Comparison of ENCODE assay signal across 15 mouse cellular contexts in genomic region chr15:101132761-101133160, GRCm38 (mm10). TPM values are rescaled to one million over a fixed set of nuclear protein-coding genes. Genes with fewer than 3 reads are reported as not detected.
A peak's percentile ranks its signal among the peaks of the same experiment; 100 is the strongest.
DNase-seq lines count a peak whose midpoint lies in the region; ATAC-seq and TF ChIP-seq lines count a peak whose summit lies in the region.
"Had no signal": no experiment of that assay in that cellular context is flagged by ENCODE, and none has a peak within 500 bp of the region (broad histone marks: within the 10 kb centered on the region; RNA-seq: fewer than 3 reads in every experiment).

No protein-coding gene starts in this region.

- peak; percentile 14; the same call in 1 of the 2 replicates for TF ChIP-seq POLR2A in lung, adult 2 months (IDR thresholded peaks at IDR 0.05; ENCODE audit: borderline replicate concordance, extremely low read depth, low read depth, low read length)

- TF ChIP-seq CTCF in lung, adult 2 months (IDR thresholded peaks at IDR 0.05; ENCODE audit: insufficient read depth, low read length) = no peak

- H3K4me3 ChIP-seq in heart, embryonic 16.5 days (ENCODE audit: low read length) = no peak overlapping the region
- no peak overlapping the region for H3K4me3 ChIP-seq in lung, adult 2 months (replicated peaks; ENCODE audit: extremely low read depth, low read depth, low read length)
- no peak overlapping the region for H3K4me3 ChIP-seq in embryonic facial prominence, embryonic 15.5 days (replicated peaks)
- H3K4me3 ChIP-seq: liver, embryonic 15.5 days; midbrain, embryonic 15.5 days had no signal

- peaks cover 32% of the 10 kb centered on the region for H3K4me1 ChIP-seq in heart, embryonic 16.5 days (ENCODE audit: control insufficient read depth, insufficient read depth, low read length)
- H3K4me1 ChIP-seq in lung, adult 2 months (ENCODE audit: control insufficient read depth, insufficient read depth, low read length) = no peaks in the 10 kb centered on the region; the same call in none of the 2 replicates
- H3K4me1 ChIP-seq in embryonic facial prominence, embryonic 15.5 days = peaks cover 49% of the 10 kb centered on the region
- H3K4me1 ChIP-seq: liver, embryonic 15.5 days had no signal

- peaks cover 30% of the 10 kb centered on the region for H3K27me3 ChIP-seq in heart, embryonic 16.5 days (ENCODE audit: control insufficient read depth, insufficient read depth, low read length)
- peaks cover 14% of the 10 kb centered on the region for H3K27me3 ChIP-seq in embryonic facial prominence, embryonic 15.5 days

- H3K4me2 ChIP-seq in heart, embryonic 16.5 days (ENCODE audit: low read depth, low read length) = no peak overlapping the region
- no peak overlapping the region for H3K4me2 ChIP-seq in embryonic facial prominence, embryonic 15.5 days (replicated peaks)
- H3K4me2 ChIP-seq: liver, embryonic 15.5 days; midbrain, embryonic 15.5 days had no signal

- H3K9ac ChIP-seq in heart, embryonic 16.5 days (ENCODE audit: low read length) = no peak overlapping the region
- H3K9ac ChIP-seq in embryonic facial prominence, embryonic 15.5 days = no peak overlapping the region
- H3K9ac ChIP-seq: liver, embryonic 15.5 days; midbrain, embryonic 15.5 days had no signal

- WGBS in heart, embryonic 16.5 days = 67% methylated on average over 6 of the region's 6 CpGs
- WGBS in lung, adult 2 months = 32% methylated on average over 6 of the region's 6 CpGs
- 63% methylated on average over 6 of the region's 6 CpGs for WGBS in embryonic facial prominence, embryonic 15.5 days

- no peaks in the 10 kb centered on the region; the same call in 1 of the 2 replicates for H3K36me3 ChIP-seq in heart, embryonic 16.5 days (ENCODE audit: control insufficient read depth, insufficient read depth)
- H3K36me3 ChIP-seq in embryonic facial prominence, embryonic 15.5 days = peaks cover 8% of the 10 kb centered on the region; the same call in 1 of the 2 replicates
- H3K36me3 ChIP-seq: liver, embryonic 15.5 days; midbrain, embryonic 15.5 days had no signal

- H3K9me3 ChIP-seq in heart, embryonic 16.5 days (replicated peaks; ENCODE audit: control insufficient read depth, low read length) = no peaks in the 10 kb centered on the region
- no peaks in the 10 kb centered on the region for H3K9me3 ChIP-seq in embryonic facial prominence, embryonic 15.5 days (replicated peaks)
- H3K9me3 ChIP-seq: liver, embryonic 15.5 days; midbrain, embryonic 15.5 days had no signal

- peak overlapping the region; percentile 33; the same call in 1 of the 2 replicates for H3K27ac ChIP-seq in heart, embryonic 16.5 days (ENCODE audit: low read length)
- peak overlapping the region; percentile 12; the same call in 1 of the 2 replicates for H3K27ac ChIP-seq in embryonic facial prominence, embryonic 15.5 days (replicated peaks)
- H3K27ac ChIP-seq: liver, embryonic 15.5 days; midbrain, embryonic 15.5 days had no signal

- no peak for DNase-seq in heart, postnatal 25 days (ENCODE audit: low spot score)
- DNase-seq in lung, adult 2 months = no peak
- no peak for DNase-seq in lung, postnatal 14 days
- DNase-seq in MN1 (ENCODE audit: low spot score) = no peak
- DNase-seq: adrenal gland, adult 8-10 months; gastrocnemius, postnatal 10 days; kidney, adult 8-10 months; right cerebral cortex, postnatal 4 days; thymus, adult 2 months had no signal

- ATAC-seq in heart, embryonic 16.5 days (replicated peaks; ENCODE audit: extremely low read depth, insufficient read depth, low FRiP score) = no peak
- no peak for ATAC-seq in embryonic facial prominence, embryonic 15.5 days (ENCODE audit: insufficient number of reproducible peaks, low FRiP score, low TSS enrichment, low read depth)
- peak; percentile 15; the same call in 1 of the 2 replicates for ATAC-seq in megakaryocyte, adult 5-6 weeks (ENCODE audit: poor library complexity, severe bottlenecking)
- ATAC-seq: midbrain, embryonic 15.5 days had no signal

- intact Hi-C loops in heart, postnatal 25 days (cut with DNase I) = no loop called here

RNA-seq across cellular contexts. Expression of gene Acvrl1, which starts 4.4 kb away (rescaled TPM):
- polyA plus RNA-seq in heart, embryonic 16.5 days (2015; fragmentation: Nextera tagmentation; extraction: Ambion mirVana) = 14.7 and 20.5 TPM in 2 replicates
- 10 to 100 TPM; 23.2 to 31.5 TPM for total RNA-seq in heart, postnatal 25 days (2021)
- 672 and 695 TPM in 2 replicates for polyA plus RNA-seq in lung, adult 2 months (2012; rRNA removed)
- polyA plus RNA-seq in embryonic facial prominence, embryonic 15.5 days (2015; fragmentation: Nextera tagmentation; extraction: Ambion mirVana) = 17.5 and 19.6 TPM in 2 replicates
- 6.9 and 8.2 TPM in 2 replicates for total RNA-seq in megakaryocyte, adult 5-6 weeks (2015)
- total RNA-seq in megakaryocyte, adult 5-6 weeks (2017) = 27.6 and 34.9 TPM in 2 replicates

RNA-seq across cellular contexts. Expression of gene Ankrd33, which starts 17.2 kb away (rescaled TPM):
- polyA plus RNA-seq in heart, embryonic 16.5 days (2015; fragmentation: Nextera tagmentation; extraction: Ambion mirVana) = not detected in 2 replicates
- total RNA-seq in heart, postnatal 25 days (2021) = not detected
- 0.10 and 0.28 TPM in 2 replicates for polyA plus RNA-seq in lung, adult 2 months (2012; rRNA removed)
- polyA plus RNA-seq in embryonic facial prominence, embryonic 15.5 days (2015; fragmentation: Nextera tagmentation; extraction: Ambion mirVana) = not detected in 2 replicates
- not detected in 2 replicates for total RNA-seq in megakaryocyte, adult 5-6 weeks (2015)
- not detected in 2 replicates for total RNA-seq in megakaryocyte, adult 5-6 weeks (2017)
- total RNA-seq: gastrocnemius, postnatal 10 days; left cerebral cortex, postnatal 10 days had no signal
- polyA plus RNA-seq: liver, embryonic 15.5 days; midbrain, embryonic 15.5 days; thymus, adult 2 months had no signal

RNA-seq across cellular contexts. Expression of gene Acvr1b, which starts 41.1 kb away (rescaled TPM):
- 7.1 and 8.0 TPM in 2 replicates for polyA plus RNA-seq in heart, embryonic 16.5 days (2015; fragmentation: Nextera tagmentation; extraction: Ambion mirVana)
- 10 to 100 TPM; 11.7 to 14.5 TPM for total RNA-seq in heart, postnatal 25 days (2021)
- polyA plus RNA-seq in lung, adult 2 months (2012; rRNA removed) = 45.8 and 57.2 TPM in 2 replicates
- polyA plus RNA-seq in embryonic facial prominence, embryonic 15.5 days (2015; fragmentation: Nextera tagmentation; extraction: Ambion mirVana) = 10.5 and 11.4 TPM in 2 replicates
- total RNA-seq in megakaryocyte, adult 5-6 weeks (2015) = 7.4 and 7.7 TPM in 2 replicates
- total RNA-seq in megakaryocyte, adult 5-6 weeks (2017) = 15.2 and 17.1 TPM in 2 replicates

RNA-seq across cellular contexts. Expression of gene Fignl2, which starts 54.4 kb away (rescaled TPM):
- polyA plus RNA-seq in heart, embryonic 16.5 days (2015; fragmentation: Nextera tagmentation; extraction: Ambion mirVana) = 0.10 and 0.12 TPM in 2 replicates
- 1 to 10 TPM; 1.3 to 1.4 TPM for total RNA-seq in heart, postnatal 25 days (2021)
- polyA plus RNA-seq in lung, adult 2 months (2012; rRNA removed) = 9.3 and 10.6 TPM in 2 replicates
- polyA plus RNA-seq in embryonic facial prominence, embryonic 15.5 days (2015; fragmentation: Nextera tagmentation; extraction: Ambion mirVana) = 0.19 and 0.21 TPM in 2 replicates
- total RNA-seq in megakaryocyte, adult 5-6 weeks (2015) = 0.04 TPM in 1 of 2 replicates, not detected in the other
- total RNA-seq in megakaryocyte, adult 5-6 weeks (2017) = 0.07 and 0.16 TPM in 2 replicates

Comparison
In these comparisons a context has a peak if more than half of its experiments do, and no peak if none do; other contexts are left out.
1. RNA of gene Acvrl1, which starts 4.4 kb away (polyA plus RNA-seq): 672 to 695 TPM in lung, adult 2 months; 17.5 to 19.6 TPM in embryonic facial prominence, embryonic 15.5 days and 14.7 to 20.5 TPM in heart, embryonic 16.5 days; every median in the first group is over 10 times any median in the second.